Mouse (Mus musculus) T-helper 2 cell (primary cell): ENCODE measurements around the gene Reep3.
"Not testable (repeated sequence)": the region's sequence is repeated elsewhere in the genome, so short reads cannot be mapped to it uniquely, and the experiment has no call there.

ENCODE experiments used
- in situ Hi-C: fragments of 300-600 bp; cut with MboI, MseI; formaldehyde crosslinking; loops from one replicate; pipeline ENCODE4 v1.15.1; 2025; ENCODE audit warnings: high pct_unique_total_duplicates

Reep3 gene

DNA sequence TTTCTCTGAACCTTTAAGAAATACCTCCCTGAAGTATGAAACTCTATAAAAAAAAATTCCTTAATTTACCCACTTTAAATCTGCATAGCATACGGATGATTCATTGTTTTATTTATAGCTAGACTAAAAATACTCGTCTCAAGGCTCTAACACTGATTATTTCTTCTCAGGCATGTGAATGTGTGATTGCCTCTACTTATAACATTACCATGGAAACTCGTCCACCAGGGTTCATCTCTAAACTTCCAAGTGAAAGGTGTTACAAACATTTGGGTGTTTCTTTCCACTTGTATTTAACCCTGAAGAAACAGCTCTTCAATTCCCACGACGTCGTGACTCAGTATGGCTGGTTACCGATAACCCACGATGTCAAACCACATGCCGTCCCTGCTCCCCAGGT, 73.7 kb downstream of the Reep3 start:
- in situ Hi-C loops = no loop called here

DNA sequence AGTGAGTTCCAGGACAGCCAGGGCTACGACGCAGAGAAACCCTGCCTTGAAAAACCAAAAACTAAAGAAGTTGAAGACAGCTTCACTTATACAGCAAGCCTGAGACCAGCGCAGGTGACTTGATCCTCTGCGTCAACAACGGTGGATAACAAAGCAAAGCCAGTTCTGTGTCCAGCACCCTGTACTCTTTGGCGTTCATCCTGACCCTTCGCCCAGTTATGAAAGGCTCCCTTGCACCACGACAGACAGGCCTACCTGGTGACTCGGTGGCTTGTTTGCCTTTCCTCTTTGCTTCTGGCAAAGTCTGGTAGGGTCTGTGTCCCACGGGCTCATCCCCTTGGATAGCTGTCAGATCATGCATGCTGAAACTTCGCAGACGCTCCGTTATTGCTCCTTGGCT, 75.3 kb downstream of the Reep3 start:
- in situ Hi-C loops = no loop called here

DNA sequence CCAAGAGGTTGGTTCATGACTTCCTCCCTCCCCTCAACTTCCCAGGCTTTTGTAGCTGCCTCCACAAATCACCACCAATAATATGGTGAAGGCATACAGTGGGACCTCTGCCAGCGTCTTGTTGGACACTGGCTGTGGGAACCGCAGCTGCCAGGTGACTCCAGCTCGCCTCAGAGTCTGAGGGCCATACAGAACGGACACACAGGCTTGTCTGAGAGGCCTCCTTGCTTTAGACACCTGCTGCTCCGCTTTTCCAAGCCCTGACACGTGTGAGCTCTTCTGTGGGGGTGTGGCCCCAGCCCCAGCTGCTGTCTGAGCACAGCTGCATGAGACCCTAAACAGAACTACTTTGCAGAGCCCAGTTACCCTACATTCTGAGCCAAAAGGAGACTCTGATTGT, 77.9 kb downstream of the Reep3 start:
- in situ Hi-C loops = no loop called here

DNA sequence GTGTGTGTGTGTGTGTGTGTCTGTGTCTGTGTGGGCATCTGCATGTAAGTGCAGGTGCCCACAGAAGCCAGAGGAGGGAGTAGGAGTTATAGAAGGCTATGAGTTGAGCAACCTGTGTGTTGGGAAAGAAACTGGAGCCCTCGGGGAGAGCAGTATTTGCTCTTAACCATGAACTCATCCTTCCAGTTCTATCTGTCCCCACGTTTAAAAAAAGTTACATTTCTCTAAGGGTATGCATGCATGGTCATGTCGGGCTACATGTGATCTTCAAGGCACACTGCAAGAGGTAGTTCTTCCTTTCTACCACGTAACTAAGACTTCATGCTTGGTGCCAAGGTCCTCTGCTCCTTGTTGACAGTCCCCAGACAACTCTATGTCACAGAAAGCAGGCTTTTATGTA, 78.9 kb downstream of the Reep3 start:
- in situ Hi-C loops = no loop called here

DNA sequence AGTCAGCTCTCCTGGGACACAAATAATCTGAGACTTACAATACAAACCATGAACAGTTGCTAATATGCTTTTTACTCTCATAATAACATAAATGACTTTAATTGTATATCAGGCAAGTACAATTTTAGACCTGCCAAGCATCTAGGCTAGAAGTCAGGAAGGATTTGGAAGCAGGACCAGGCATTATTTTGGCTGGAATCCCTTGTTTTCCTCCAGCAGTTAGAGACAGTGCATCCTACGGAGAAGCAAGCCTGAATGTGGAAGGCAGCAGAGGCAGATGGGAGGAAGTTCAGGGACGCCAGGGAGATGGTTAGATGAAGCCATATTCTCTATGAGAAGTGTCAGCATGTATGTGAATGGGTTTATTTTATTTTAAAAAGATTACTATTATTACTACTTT, 79.4 kb downstream of the Reep3 start:
- in situ Hi-C loops = no loop called here

DNA sequence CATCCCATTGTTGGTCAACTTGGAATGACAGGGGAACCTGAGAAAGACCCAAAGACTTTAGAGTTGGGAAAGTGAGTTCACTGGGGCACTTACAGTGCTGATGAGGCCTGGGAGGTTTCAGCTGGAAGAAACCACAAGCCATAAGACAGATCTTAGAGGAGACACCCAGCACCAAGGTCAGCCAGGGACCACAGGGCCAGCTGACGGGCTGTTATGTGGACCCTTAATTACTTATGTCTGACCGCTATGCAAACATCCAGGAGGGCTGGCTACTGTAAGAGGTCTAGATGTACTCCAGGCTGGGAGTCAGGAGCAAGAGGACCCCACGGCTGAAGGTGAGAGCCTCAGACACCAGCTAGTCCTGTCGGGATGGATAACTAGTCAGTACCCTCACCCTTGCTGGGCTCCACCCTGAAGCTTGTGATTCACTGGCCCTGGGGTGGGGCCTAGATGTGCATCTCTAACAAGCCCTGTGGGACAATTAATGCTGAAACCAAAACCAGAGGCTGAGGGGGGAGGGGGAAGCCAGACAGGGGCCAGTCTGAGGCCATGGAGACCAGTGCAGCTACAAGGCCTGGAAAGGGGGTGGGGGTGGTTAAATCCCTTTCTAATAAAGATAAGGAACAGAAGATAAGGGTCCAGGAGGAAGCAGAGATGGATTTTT, 80.0 kb downstream of the Reep3 start:
- in situ Hi-C loops = no loop called here

DNA sequence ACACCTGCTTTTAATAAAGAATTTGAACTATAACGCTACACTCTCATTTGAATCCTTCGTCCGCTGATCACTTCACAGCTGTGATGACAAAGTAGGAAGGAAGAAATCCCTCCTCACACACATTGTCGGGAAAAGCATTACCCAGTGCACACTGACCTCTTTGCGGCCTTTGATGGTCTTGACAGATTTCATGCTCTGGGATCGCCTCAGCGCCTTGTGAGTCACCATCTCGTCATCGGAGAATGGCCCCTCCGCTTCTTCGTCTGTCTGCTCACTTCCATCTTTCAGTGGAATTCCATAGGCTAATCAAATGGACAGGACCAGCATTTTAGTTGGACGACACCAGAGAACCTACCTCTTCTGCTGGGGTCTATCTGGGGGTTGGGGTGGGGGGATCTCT, 82.0 kb downstream of the Reep3 start:
- in situ Hi-C loops = no loop called here

DNA sequence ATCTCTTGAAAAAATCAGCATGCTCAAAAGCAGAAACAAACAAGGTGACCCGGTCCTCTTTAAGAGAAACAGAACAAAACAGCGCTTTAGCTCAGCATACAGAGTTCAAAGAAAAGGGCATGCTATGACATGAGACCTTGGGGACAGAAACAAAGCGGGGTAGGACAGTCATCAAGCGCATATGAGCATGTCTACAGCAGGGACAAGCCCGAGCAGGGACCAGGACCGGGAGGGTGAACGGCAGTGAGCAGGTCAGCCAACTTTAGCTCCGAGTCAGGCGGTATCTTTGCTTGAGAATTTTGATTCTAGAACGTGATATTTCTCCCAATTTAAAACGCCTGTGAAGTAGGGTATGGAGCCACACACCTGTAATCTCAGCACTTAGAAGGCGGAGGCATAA, 86.2 kb downstream of the Reep3 start:
- in situ Hi-C loops = no loop called here

DNA sequence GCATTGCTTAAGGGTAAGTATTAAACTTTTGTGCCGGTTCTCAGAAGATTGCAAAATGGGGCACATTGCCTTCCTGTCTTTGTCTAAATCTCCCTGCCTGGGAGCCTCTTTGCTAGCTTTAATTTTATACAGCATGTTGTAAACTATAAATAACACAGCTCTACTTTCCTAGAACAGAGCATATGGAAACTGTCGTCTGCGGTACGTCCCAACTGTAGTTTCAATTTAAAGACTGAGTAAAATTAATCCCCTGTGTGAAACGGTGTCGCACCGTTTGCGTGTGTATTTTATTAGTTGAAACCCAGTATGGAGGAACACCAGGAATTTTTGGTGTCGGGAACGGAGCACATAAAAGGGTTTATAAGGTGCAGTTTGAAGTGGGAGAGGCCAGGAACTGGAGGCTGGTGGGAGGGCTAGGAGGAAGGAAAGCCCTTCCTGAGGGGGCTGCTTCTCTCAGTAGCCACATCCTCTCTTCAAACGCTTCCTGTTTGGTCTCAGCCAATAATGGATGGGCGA, 92.2 kb downstream of the Reep3 start:
- in situ Hi-C loops = no loop called here

DNA sequence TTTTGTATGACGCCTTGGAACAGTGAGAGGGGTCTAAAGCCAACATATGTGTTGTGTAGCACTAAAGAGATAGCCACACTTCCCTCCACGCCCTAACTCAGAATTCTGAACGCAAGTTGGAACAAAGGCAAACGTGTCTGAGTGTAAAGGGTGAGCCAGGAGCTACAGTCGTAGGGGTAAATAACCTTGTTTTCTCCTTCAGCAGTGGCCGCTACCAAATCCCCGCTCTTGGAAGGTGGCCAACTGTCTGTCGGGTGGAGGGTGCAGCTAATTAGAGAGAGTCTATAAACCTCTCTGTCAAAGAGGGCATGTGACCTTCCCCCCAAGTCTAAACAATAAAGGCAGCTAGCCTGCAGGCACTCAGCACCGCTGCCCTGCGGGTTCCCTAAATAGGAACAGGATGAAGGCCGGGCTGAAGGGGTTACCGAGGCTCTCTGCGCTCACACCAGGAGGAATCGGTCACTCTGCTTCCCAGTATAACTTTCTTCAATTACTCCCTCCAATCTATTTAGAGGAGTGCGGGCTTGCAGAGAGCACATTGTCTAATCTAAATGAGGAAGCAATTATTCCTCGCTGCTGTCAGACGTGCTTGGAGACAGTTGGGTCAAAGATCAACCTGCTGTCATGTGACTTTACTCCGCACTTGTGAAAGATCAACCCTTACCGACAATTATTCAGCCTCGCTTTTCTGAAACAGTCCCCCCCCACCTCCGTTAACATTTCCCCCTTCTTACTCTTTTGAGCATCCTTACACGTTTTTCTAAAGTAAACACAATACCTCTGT, 92.8 kb downstream of the Reep3 start:
- in situ Hi-C loops = no loop called here

DNA sequence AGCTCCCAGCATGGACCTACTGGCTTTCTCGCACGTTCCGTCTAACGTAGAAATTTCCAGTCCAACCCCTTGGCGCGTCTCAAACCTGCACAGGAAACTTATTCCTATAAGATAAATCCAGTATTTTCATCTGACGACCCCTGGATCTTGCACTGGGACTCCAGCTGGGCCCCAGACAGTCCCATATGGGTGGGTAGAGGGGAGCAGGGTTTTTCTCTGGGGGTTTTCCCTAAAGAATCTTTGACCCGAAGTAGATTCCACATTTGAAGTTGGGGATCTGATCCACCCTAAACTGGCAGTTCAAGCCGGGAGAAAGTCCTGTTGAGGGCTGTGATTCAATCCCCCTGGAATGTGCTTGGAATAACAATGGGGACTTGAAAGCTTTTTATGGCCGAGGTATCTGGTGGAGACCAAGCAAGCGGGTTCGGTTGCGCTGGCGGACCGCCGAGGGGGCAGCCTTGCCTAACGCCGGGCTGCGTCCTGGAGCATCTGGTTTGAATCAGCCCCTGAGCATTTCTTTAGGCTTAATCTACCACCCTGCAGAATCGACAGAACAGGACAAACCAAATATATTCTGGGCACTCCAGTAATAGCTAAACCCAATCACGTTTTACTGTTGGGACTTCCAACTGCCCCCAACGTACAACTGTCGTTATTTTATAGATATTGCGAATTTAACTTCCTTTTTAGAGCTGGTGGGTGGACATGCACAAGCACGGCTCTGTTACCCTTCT, 93.6 kb downstream of the Reep3 start:
- in situ Hi-C loops = no loop called here

DNA sequence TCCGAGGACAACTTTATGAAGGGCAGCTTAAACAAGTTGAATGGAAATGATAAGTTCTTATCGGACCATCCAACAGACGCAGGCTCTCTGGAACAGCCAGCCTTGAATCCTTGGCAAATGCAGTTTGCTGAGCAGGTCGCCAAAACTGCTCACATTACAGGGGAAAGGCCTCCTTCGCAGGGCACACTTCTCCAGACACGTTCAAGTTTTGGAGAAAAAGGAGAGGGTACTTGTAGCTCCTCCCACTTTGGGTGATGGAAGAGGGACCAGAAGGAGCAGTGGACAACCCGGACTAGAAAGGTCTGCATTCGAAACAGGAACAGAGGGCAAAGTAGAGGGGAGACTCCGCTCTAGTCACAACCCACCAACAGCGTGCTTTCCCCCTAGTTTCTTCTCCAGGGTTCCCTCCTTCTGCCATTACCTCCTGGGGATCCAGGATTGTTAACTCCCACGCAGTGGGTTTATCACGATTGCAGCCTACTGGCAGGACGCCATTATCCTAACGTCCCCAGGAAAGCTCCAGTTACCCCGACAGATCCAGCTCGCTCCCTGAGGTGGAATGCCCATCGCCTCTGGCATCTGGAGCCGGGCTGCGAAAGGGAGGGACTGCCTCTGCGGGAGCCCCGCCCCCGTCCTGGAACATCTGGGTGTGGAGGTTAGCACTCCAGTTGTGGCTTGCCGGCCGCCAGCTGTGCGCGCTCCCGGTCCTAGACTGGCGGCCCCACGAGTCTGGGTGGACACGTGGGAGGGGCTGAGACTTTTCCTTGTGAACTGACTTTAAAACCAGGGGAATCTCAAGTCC, 94.3 kb downstream of the Reep3 start:
- in situ Hi-C loops = no loop called here

DNA sequence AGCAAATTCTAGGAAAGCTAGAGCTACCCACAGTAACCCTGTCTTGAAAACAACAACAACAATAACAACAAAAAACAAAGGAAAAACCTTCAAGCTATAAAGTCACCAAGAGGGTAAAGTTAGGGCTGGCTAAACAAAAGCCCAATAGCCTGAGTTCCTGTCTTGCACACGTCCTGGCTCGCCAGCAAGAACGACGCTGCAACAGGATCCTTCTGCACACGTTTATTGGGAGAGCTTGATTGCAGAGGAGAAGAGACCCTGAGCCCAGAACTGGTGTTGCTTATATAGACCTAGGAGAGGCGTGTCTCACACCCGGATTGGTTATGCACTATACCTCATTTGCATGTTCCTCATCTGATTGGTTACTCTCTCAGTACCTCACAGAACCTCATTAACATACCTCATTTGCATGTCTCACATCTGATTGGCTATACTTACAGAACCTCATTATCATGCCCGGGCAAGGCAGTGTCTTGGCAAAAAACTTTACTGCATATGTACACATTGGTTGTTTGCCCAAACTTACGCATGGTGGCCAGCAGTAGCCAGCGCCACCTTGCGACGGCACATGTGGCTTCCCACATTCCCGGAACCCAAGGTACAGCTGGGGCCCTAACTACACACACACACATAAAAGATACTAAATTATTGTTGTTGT, 95.7 kb downstream of the Reep3 start:
- in situ Hi-C loops = not testable (repeated sequence)

DNA sequence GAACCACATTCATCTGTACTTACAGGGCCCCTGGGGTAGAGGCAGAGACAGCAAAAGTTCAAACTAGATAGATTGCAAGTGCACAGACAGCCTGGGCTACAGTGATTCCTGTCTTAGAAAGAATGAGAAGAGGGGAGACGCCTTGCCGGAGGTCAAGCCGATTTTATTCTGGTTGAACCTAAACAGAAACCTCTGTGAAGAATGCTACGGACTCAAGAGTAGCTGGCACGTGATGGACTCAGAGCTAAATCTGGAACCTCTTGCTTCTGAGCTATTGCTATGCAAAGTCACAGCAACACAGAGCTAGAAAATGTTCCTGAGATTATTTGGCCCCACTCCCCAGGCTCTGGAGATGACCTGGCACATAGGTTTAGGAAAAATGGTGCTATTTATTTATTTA, 96.6 kb downstream of the Reep3 start:
- in situ Hi-C loops = no loop called here

DNA sequence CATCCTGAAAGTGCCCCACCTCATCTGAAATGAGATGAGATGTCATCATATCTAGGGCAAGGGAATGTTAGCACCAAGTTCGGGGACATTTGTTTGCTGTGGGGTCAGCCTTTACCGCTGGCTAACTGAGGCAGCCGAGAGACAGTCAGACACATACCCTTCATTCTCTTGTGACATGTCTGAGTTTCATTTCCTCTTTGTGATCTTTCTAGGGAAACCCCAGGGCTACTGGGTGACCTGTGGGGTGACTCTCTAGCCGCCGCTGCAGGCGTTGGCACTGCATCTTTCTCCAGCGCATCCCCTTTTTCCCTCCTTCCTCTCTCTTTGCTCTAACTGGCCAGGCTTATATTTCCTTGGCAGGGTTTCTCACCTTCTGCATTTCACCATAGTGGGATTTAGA, 98.0 kb downstream of the Reep3 start:
- in situ Hi-C loops = no loop called here

DNA sequence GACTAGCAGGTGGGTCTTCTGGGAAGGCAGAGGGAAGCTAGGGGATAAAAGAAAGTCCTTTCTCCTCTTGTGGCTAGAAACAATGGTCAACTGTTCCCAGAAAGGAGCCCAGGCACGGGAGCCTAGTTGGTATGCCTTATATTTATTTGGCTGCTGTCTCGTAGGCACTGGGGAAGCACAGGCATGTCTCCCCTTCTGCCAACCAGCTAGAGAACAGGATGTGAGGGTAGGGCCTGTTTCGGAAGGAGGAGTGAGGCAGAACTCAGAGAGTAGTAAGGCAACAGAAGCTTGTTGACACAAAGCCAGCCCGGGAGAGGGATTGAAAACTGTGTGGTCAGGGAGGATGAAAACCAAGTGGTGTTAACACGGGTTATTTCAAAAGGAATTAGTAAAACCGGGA, 101.6 kb downstream of the Reep3 start:
- in situ Hi-C loops = no loop called here

DNA sequence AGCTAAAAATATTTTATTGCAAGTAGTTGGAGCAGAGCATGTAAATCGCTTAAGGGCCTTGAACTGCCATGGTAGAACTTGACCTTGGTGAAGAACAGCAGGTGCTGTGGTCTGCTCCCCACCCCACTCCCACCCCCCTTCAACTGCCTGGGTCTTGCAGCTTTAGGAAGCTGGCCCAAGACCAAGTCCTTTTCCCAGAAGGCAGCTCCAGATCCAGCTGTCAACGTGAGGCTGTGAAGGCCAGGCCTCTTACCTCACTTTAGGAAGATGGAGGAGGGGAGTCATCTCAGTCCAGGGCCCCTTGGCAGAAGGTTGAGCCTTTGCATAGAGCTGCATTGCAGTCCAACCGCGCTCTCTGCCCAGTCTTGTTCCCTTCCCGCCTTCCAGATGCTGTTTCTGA, 102.3 kb downstream of the Reep3 start:
- in situ Hi-C loops = no loop called here

DNA sequence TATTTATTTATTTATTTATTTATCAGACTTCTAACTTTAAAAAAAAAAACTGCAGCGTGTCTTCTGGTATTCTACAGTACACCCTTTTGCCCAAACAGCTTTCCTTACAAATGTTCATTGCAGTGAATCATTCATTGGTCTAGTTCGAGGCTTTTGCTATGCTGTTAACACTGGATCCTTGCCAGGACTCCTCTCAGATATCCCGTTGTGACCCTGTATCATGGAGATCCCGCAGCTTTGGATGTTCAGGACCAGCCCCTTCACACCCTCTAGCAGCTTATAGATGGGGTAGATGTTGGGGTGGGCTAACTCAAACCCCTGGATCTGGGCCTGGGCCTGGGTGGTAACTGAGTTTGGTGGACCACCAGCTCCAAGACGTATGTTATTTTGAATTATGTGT, 104.2 kb downstream of the Reep3 start:
- in situ Hi-C loops = no loop called here

DNA sequence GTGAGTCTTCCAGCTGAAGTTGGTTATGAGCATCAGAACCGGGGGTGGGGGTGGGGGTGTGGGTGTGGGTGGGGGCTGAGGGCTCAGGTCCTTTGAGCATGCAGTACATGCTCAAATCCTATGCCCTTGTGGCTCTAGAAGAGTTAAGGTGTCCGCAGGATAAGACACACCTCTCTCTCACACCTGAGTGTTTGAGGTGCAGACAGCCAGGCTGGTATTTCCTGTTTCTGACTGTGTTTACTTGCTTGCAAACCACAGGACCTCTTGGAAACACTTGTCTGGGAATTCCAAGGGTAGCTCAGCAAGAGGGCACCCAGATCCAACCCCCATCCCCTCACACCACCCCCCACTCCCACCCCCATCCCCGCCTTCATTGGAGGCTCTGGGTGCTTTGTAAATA, 106.2 kb downstream of the Reep3 start:
- in situ Hi-C loops = no loop called here

DNA sequence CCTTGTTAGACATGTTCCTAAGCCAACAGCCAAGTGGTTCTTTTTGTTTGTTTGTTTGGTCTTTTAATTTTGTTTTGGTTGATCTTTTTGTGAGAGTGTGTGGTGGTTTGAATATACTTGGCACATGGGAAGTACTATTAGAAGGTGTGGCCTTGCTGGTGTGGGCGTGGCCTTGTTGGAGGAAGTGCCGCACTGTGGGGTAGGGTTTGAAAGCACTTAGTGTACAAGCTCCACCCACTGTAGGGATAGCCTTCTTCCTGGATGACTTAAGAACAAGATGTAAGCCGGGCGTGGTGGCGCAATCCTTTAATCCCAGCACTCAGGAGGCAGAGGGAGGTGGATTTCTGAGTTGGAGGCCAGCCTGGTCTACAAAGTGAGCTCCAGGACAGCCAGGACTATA, 113.7 kb downstream of the Reep3 start:
- in situ Hi-C loops = no loop called here

DNA sequence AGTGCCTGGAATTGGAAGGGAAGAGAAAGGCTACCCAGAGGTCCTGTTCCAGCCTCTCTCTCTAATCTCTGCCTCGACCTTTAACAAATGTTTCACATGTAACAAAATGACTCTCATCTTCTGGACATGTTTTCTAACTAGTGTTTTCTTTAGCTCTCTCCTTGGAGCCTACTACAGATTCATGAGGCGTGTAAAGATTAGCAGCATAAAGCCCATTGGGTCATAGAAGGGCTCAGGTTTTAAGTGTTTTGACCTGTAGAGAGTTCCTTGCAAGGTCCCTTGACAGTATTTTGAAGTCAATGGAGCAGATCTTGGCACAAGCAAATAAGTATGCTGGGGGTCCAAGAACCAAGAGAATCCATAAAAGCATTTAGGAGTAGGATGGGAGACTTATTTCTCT, 118.5 kb downstream of the Reep3 start:
- in situ Hi-C loops = no loop called here
